Mouse (Mus musculus) liver, embryonic 14.5 days (tissue): ENCODE measurements around the gene Dse. TPM values are rescaled to one million over a fixed set of nuclear protein-coding genes. Genes with fewer than 3 reads are reported as not detected.

Experiments
- ATAC-seq: fragments of 200-750 bp; cut with Nextera tagmentation; 2 replicates; pipeline ENCODE4 v1.8.0; 2017; ENCODE audit warnings: moderate number of reproducible peaks, mild to moderate bottlenecking, moderate library complexity; ENCODE audit not compliant: insufficient read depth
- DNase-seq, 3 experiments: peaks; one replicate each; pipeline ENCODE4 v3.0.0-alpha.2; 2012 to 2013; ENCODE audit warnings: low read depth in 3 of 3, low spot score in 3 of 3
- H3K27ac ChIP-seq: fragments of 300-500 bp; sonication (generic); 2 replicates; pipeline ENCODE4 v1.5.1; 2014; ENCODE audit warnings: moderate library complexity, mild to moderate bottlenecking, control low read depth, inconsistent platforms
- H3K27me3 ChIP-seq: fragments of 300-500 bp; sonication (generic); 2 replicates; pipeline ENCODE4 v1.6.1; 2014; ENCODE audit warnings: mild to moderate bottlenecking, low read length, moderate library complexity; ENCODE audit not compliant: control insufficient read depth, insufficient read depth
- H3K36me3 ChIP-seq: fragments of 300-500 bp; sonication (generic); replicated peaks from 2 replicates; pipeline ENCODE4 v1.6.1; 2014; ENCODE audit warnings: low read depth; ENCODE audit not compliant: control insufficient read depth, insufficient read depth
- H3K4me1 ChIP-seq, 2 experiments: fragments of 200-500 bp in 1 of 2; fragments of 300-500 bp in 1 of 2; sonication (generic) in 1 of 2; replicated peaks; 2 replicates each; pipeline ENCODE4 v1.6.1; 2012 to 2014; ENCODE audit warnings: antibody characterized with exemption in 1 of 2, inconsistent platforms in 1 of 2, low read length in 1 of 2; ENCODE audit not compliant: control insufficient read depth in 2 of 2, insufficient read depth in 2 of 2
- H3K4me2 ChIP-seq: fragments of 300-500 bp; sonication (generic); 2 replicates; pipeline ENCODE4 v1.6.1; 2014; ENCODE audit warnings: low read depth, mild to moderate bottlenecking, control low read depth, moderate library complexity
- H3K4me3 ChIP-seq, 2 experiments: fragments of 200-500 bp in 1 of 2; fragments of 300-500 bp in 1 of 2; sonication (generic) in 1 of 2; 2 replicates each; pipeline ENCODE4 v1.5.1; 2012 to 2014; ENCODE audit warnings: low read depth in 2 of 2, low read length in 2 of 2, mild to moderate bottlenecking in 2 of 2, control low read depth in 1 of 2, inconsistent platforms in 1 of 2, moderate library complexity in 1 of 2; ENCODE audit not compliant: insufficient read depth in 1 of 2
- H3K9ac ChIP-seq: fragments of 300-500 bp; sonication (generic); replicated peaks from 2 replicates; pipeline ENCODE4 v1.6.1; 2014; ENCODE audit warnings: mild to moderate bottlenecking, control low read depth, moderate library complexity
- H3K9me3 ChIP-seq: fragments of 300-500 bp; sonication (generic); 2 replicates; pipeline ENCODE4 v1.6.1; 2016; ENCODE audit warnings: low read length, mixed read lengths; ENCODE audit not compliant: control insufficient read depth
- CTCF ChIP-seq: IDR thresholded peaks from 2 replicates; pipeline ENCODE4 v1.5.1; 2016; ENCODE audit warnings: antibody characterized with exemption, low read depth, control low read depth
- EP300 ChIP-seq: IDR thresholded peaks from 2 replicates; pipeline ENCODE4 v1.6.1; 2016; ENCODE audit warnings: antibody characterized with exemption, low read depth
- WGBS: fragments of 180-500 bp; shearing (Covaris S2); extraction: QIAGEN DNeasy Blood & Tissue Kit; methylation state at CpG from one replicate; pipeline ENCODE4 v1.1.7; 2014; ENCODE audit not compliant: insufficient replicate concordance; 5-methylcytosine and 5-hydroxymethylcytosine counted together
- polyA plus RNA-seq, 2 experiments: library from polyadenylated mRNA; depleted of rRNA in 1 of 2; stranded (reverse) in 1 of 2; unstranded in 1 of 2; fragments of >200 nt; fragmentation: Nextera tagmentation in 1 of 2; extraction: Ambion mirVana in 1 of 2; gene quantifications; 2 replicates each; pipeline versions ENCODE4 v1.2.1 to v1.2.3; 2012 to 2014

Dse gene
- polyA plus RNA-seq, 2 experiments: 2.8 to 6.1 TPM

DNA sequence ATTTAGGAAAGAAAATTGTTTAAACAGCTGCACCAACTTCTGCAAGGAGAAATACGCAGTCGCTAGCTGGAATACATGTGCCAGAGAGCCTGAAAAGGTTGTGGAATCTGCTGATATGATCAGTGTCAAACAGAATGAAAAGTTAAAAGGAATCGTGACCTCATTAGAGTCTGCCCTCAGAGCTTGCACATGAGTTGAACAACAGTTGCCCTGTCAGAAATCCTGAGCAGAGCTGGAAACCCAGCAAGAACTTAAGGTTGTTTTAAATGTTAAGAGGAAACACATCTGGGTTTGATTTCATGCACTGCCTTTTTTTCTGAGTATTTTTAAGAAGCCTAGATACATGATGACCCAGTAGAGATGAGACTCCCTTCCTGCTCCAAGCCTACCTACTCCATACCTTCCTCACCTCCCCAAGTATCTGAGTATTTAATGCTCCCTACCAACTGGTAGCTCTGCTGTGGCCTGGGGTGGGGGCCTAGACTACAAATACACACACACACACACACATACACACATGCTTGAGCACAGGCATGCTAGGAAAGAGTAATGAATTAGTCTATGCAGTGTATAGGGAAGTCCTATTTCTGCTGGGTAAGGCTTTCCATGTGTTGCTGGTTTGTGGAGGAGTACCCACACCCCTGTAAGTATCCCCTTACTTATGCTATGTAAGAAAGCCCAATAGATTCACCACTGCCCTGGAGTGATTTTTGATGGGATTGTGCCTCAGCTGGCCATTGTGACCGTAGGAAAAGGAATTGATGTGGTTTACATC, 95.4 kb downstream of the Dse start:
- H3K27me3 ChIP-seq: no peaks in the 10 kb centered on the region
- no peak overlapping the region for H3K27ac ChIP-seq
- no peak for DNase-seq
- no peaks in the 10 kb centered on the region for H3K9me3 ChIP-seq
- ATAC-seq: no peak
- TF ChIP-seq CTCF: no peak
- no peak for TF ChIP-seq EP300
- 67% methylated on average over 4 of the region's 4 CpGs for WGBS
- no peaks in the 10 kb centered on the region for H3K4me1 ChIP-seq
- H3K4me3 ChIP-seq: no peak overlapping the region
- no peaks in the 10 kb centered on the region for H3K36me3 ChIP-seq
- H3K4me2 ChIP-seq: no peak overlapping the region
- no peak overlapping the region for H3K9ac ChIP-seq

GRCm38 (mm10) chr10:34110863-34111465, 96.6 kb downstream of the Dse start:
- H3K9ac ChIP-seq: no peak overlapping the region
- 62% methylated on average over 13 of the region's 13 CpGs for WGBS
- ATAC-seq (no peak), DNase-seq (no peak)
- H3K27me3 ChIP-seq: no peaks in the 10 kb centered on the region
- no peak overlapping the region for H3K4me2 ChIP-seq
- H3K9me3 ChIP-seq: no peaks in the 10 kb centered on the region
- H3K4me1 ChIP-seq: no peaks in the 10 kb centered on the region
- H3K36me3 ChIP-seq: no peaks in the 10 kb centered on the region
- no peak overlapping the region for H3K4me3 ChIP-seq
- no peak overlapping the region for H3K27ac ChIP-seq
- TF ChIP-seq CTCF (no peak), EP300 (no peak)

Other genes with a start within 250 kb of the Dse start
- 15.7 and 30.7 TPM in 2 replicates for gene Rwdd1, start 188.1 kb downstream of the Dse start, polyA plus RNA-seq (2012; rRNA removed)
- gene Rwdd1, start 188.1 kb downstream of the Dse start, polyA plus RNA-seq (2014; fragmentation: Nextera tagmentation; extraction: Ambion mirVana): 47.6 and 49.6 TPM in 2 replicates
- gene Trappc3l, start 170.1 kb downstream of the Dse start, polyA plus RNA-seq (2012; rRNA removed): not detected in 2 replicates
- not detected in 2 replicates for gene Trappc3l, start 170.1 kb downstream of the Dse start, polyA plus RNA-seq (2014; fragmentation: Nextera tagmentation; extraction: Ambion mirVana)
- gene Calhm4, start 163.4 kb downstream of the Dse start, polyA plus RNA-seq (2012; rRNA removed): not detected in 2 replicates
- gene Calhm4, start 163.4 kb downstream of the Dse start, polyA plus RNA-seq (2014; fragmentation: Nextera tagmentation; extraction: Ambion mirVana): not detected in 2 replicates
- 0.01 and 0.02 TPM in 2 replicates for gene Calhm5, start 111.2 kb downstream of the Dse start, polyA plus RNA-seq (2012; rRNA removed)
- gene Calhm5, start 111.2 kb downstream of the Dse start, polyA plus RNA-seq (2014; fragmentation: Nextera tagmentation; extraction: Ambion mirVana): 0.01 TPM in 1 of 2 replicates, not detected in the other
- gene Calhm6, start 79.7 kb downstream of the Dse start, polyA plus RNA-seq (2012; rRNA removed): 0.81 and 1.1 TPM in 2 replicates
- 1.2 and 1.3 TPM in 2 replicates for gene Calhm6, start 79.7 kb downstream of the Dse start, polyA plus RNA-seq (2014; fragmentation: Nextera tagmentation; extraction: Ambion mirVana)
- gene Tspyl1, start 74.5 kb upstream of the Dse start, polyA plus RNA-seq (2012; rRNA removed): 8.4 and 11.2 TPM in 2 replicates
- 13.0 and 13.5 TPM in 2 replicates for gene Tspyl1, start 74.5 kb upstream of the Dse start, polyA plus RNA-seq (2014; fragmentation: Nextera tagmentation; extraction: Ambion mirVana)
- 0.29 and 0.42 TPM in 2 replicates for gene Tspyl4, start 89.7 kb upstream of the Dse start, polyA plus RNA-seq (2012; rRNA removed)
- 0.19 and 0.48 TPM in 2 replicates for gene Tspyl4, start 89.7 kb upstream of the Dse start, polyA plus RNA-seq (2014; fragmentation: Nextera tagmentation; extraction: Ambion mirVana)
- 0.01 TPM in 1 of 2 replicates, not detected in the other for gene Col10a1, start 182.3 kb upstream of the Dse start, polyA plus RNA-seq (2012; rRNA removed)
- gene Col10a1, start 182.3 kb upstream of the Dse start, polyA plus RNA-seq (2014; fragmentation: Nextera tagmentation; extraction: Ambion mirVana): not detected in 2 replicates
- gene Nt5dc1, start 210.8 kb upstream of the Dse start, polyA plus RNA-seq (2012; rRNA removed): 2.4 and 3.2 TPM in 2 replicates
- 9.2 and 9.7 TPM in 2 replicates for gene Nt5dc1, start 210.8 kb upstream of the Dse start, polyA plus RNA-seq (2014; fragmentation: Nextera tagmentation; extraction: Ambion mirVana)